Mouse (Mus musculus): Measurements from ENCODE around the gene Galntl6.
"Not testable (repeated sequence)": the region's sequence is repeated elsewhere in the genome, so short reads cannot be mapped to it uniquely, and the experiment has no call there.

Galntl6 gene

DNA sequence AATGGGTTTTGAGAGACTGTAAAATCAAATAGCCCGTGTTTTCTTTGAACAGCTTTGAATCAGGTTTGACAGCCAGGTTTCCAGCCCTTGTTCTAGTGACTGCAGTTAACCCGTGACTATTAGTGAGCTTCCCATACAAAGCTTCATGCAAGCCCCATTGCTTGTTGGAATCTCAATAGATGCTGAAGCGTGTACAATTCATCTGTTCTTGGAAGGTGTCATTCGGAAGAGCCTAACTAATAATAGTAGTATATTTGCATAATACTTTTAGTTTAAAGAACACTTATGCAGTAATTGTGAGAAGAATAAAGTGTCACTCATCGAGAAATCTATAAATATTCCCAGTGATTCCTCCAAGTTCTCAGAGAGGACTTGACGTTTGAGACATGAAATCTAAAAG is 314.6 kb downstream of the Galntl6 start:
- DNase-seq, result no peak

GRCm38 (mm10) chr8:58575346-58575745 is 337.1 kb downstream of the Galntl6 start:
- no peak for DNase-seq

DNA sequence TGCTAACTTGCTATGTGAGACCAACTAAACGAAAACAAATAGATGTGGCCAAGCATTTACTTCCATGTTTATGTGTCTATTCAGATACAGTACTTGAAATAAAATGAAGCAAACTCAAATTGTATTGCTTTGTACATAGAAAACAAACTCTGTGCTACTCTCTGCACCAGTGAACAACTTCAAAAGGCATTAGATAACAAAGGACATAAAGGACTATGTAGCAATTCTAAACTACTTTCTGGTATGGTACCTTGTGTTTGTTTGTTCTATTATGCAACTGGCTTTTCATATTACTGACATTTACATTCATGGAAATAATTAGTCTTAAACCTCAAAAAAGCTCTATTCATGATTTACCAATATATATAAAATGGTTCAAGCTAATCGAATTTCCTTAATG is 344.4 kb downstream of the Galntl6 start:
- no peak for DNase-seq

- no peak for DNase-seq
Measured at GRCm38 (mm10) chr8:58566115-58566514, 346.3 kb downstream of the Galntl6 start.

GRCm38 (mm10) chr8:58535781-58536180 is 376.7 kb downstream of the Galntl6 start:
- DNase-seq, result no peak

- no peak for DNase-seq
Measured at GRCm38 (mm10) chr8:58534631-58535030, 377.8 kb downstream of the Galntl6 start.

GRCm38 (mm10) chr8:58523443-58523842 is 389.0 kb downstream of the Galntl6 start:
- DNase-seq, result no peak

GRCm38 (mm10) chr8:58521932-58522331 is 390.5 kb downstream of the Galntl6 start:
- DNase-seq, result no peak

DNA sequence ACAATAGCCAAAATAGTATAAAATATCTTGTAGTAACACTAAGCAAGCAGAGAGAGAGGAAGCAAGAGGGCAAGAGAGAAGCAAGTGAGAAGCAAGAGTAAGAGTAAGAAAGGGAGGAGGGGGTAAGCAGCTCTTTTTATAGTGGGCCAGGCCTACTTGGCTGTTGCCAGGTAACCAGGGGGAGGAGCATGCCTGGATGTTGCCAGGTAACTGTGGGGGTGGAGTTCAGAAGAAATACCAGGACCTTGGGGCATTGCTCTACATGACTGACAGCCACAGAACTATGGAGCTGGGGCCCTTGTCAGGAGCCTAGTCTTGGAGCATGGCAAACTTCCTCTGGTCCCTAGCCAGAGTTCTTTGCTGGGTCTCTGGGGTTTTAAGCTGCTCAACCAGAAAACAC is 401.9 kb downstream of the Galntl6 start:
- no peak for DNase-seq

GRCm38 (mm10) chr8:58509051-58509450 is 403.4 kb downstream of the Galntl6 start:
- no peak for DNase-seq

DNA sequence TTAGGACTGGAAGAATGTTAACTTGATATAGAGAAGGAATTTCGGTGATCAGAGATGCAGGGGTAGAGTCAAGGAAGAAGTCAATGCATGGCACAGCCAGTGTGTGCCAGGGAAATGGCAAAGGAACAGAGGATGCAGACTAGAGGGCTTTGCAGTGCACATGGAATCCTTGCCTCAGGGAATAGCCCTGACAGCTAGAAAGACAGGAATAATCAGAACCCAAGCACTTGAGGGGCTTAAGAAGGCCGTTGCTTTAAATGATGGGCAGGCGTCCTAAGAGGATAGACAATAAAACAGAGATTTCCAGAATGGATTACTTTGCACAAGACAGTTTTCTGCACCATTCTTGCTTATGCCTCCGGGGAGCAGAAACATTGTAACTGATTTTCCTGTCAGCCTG is 425.3 kb downstream of the Galntl6 start:
- DNase-seq, result no peak

- not testable (repeated sequence) for DNase-seq
Measured at GRCm38 (mm10) chr8:58463342-58463741, 449.1 kb downstream of the Galntl6 start.

GRCm38 (mm10) chr8:58442696-58443095 is 469.7 kb downstream of the Galntl6 start:
- DNase-seq, result no peak

DNA sequence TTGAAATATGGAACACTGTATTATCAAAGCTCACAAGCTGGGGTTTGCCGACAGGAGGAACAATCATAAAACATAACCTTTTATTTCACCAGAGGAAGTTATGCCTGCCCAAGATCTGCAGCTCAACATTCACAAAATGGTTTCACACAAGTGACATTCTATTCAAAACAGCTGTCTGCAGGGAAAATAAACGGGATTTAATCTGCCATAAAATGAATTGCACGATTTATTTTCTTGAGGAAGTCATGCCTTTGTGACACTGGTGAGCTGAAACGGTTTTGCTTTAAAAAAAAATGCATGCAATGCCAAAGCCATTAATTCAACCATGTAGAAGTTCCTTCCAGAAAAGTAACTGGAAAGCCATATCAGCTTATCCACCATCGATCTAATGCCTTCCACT is 494.0 kb downstream of the Galntl6 start:
- no peak for DNase-seq

- no peak for DNase-seq
Measured at GRCm38 (mm10) chr8:58417551-58417950, 494.9 kb downstream of the Galntl6 start.

GRCm38 (mm10) chr8:58396500-58396899 is 515.9 kb downstream of the Galntl6 start:
- no peak for DNase-seq

DNA sequence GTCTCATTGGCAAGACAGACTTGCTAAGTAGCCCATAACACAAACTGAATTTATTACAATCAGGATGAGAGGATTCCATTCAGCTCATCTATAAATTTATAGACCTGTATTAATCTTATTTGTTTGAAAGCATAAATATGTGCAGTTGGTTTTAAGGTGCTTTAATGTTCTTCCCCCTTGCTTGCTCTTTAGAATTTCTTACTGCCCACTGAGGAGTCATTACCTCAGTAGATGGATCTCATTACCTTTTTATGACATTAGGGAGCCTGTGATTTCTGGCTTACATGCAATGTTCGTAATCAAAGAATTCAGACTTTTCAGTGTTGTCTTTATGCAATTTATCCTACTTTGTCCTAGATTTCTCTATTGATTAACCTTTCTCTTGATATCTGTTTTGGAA is 516.6 kb downstream of the Galntl6 start:
- no peak for DNase-seq

- no peak for DNase-seq
Measured at GRCm38 (mm10) chr8:58372389-58372788, 540.1 kb downstream of the Galntl6 start.

GRCm38 (mm10) chr8:58371979-58372378 is 540.5 kb downstream of the Galntl6 start:
- no peak for DNase-seq

DNA sequence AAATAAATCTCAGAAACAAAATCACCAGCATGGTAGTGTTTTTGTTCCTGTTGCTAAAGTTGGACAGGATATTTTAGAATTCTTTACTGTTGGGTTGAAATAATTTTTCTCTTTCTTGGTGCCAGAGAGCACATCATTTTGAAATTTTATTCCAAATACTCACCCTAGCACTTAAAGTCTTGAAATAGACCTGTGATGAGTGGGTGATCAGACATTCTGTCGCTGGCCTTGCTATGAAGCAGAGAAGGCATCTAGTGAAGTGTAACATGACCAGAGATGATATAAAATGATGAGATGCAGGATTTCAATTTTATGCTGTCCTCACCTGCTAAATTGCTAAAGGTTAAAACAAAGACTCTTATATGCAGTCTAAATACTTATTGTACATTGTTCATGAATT is 581.3 kb downstream of the Galntl6 start:
- no peak for DNase-seq

- no peak for DNase-seq
Measured at GRCm38 (mm10) chr8:58313482-58313881, 599.0 kb downstream of the Galntl6 start.

DNA sequence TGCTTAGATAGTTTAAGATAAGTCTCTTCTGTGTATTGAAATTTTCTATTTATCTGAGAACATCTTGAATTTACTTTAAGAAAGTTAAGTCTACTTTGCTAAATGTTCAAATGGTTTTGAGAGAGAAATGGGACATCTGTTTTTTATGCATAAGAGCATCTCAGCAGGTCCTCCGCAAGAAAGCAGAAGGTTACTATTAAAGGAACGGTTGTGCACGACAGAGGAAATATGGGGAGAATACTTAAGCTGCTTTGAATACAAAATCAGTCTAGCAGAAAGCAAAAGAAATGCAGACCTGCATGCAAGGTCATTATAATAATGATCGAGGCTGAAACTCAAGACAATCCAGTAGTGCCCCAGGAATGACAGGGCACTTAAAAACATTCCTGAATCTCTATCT is 621.0 kb downstream of the Galntl6 start:
- DNase-seq, result no peak

DNA sequence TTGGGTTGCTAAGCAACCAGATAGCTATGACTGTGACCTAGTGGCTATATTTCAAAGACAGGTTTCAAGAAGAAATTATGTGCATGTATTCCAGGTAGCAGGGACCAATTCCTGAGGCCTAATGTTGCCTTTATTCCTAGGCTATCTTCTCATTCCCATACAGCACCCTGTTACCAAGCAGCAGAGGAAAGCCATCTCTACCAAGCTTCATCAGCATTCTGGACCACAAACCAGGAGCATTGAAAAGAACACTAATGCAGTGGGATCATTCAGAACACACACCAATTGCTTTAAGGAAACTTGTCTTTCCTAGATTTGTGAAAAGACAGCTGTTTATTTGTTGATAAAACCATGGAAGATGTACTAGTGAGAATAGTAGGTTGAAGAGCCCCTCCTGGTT is 622.4 kb downstream of the Galntl6 start:
- DNase-seq, result no peak

DNA sequence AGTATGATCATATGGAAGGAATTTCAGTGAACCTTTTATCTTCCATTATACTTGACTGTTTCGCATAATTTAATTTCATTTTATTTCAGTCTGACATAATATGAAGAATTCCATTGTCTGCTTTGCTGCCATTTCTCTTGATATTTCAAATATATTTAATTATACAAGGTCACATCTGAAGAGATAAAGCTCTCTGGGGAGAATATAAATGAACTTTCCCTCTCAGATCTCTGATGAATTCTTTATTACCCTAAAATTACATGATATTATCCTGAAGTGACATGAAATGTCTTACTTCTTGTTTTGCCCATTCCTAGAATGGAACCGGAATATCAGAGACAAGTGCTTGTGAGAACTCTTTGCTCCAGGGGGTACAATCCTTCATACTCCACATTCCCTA is 647.0 kb downstream of the Galntl6 start:
- no peak for DNase-seq

GRCm38 (mm10) chr8:58258577-58259315 is 653.7 kb downstream of the Galntl6 start:
- no peak for DNase-seq
